Mouse (Mus musculus) adrenal gland, adult 2 months (tissue): ENCODE measurements at regions not wholly inside any gene's neighbourhood (a gene's known extent, or its start where the extent isn't known, plus 50 kb on each side); places are given as distances from the start of the nearest gene placed in this dataset.

Experiments used
- DNase-seq: peaks from one replicate; pipeline ENCODE4 v3.0.0; 2021

DNA sequence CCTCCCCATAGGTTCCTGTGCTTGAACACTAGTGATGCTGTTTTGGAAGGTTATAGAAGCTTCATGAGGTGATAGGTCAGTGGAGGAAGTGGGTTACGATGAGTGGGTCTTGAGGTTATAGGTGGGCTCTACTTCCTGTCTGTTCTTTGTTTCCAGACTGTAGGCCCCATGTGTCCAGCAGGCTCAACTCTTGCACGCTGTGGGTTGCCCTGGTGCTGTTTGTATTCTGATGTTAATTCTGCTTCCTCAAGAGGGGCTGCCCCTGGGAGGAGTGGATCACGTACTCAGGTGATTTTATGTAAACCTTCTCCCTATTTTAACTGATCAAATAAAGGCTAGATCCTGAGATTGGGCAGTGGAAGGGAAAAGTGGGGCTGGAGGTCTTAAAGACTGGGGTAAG is 60.4 kb upstream of the Rap1gds1 start:
- DNase-seq: no peak

- DNase-seq: no peak
Observed at GRCm38 (mm10) chr3:139136044-139136443, 61.0 kb upstream of the Rap1gds1 start.

- DNase-seq: peak; percentile 10
Observed at GRCm38 (mm10) chr3:139152654-139153053, 52.8 kb upstream of the Stpg2 start.

GRCm38 (mm10) chr3:139154294-139154693 is 51.2 kb upstream of the Stpg2 start:
- no peak for DNase-seq
